In genomic region chr19:37991399-37992183, GRCm38 (mm10) we compare ENCODE assay signal across 10 mouse cellular contexts. TPM values are rescaled to one million over a fixed set of nuclear protein-coding genes. Genes with fewer than 3 reads are reported as not detected.
DNase-seq lines count a peak whose midpoint lies in the region; TF ChIP-seq lines count a peak whose summit lies in the region.
"Had no signal": no experiment of that assay in that cellular context is flagged by ENCODE, and none has a peak within 500 bp of the region (broad histone marks: within the 10 kb centered on the region; RNA-seq: fewer than 3 reads in every experiment).

No protein-coding gene starts in this region.

- peak; percentile 8 to 11 for DNase-seq in gastrocnemius, adult 8-10 months (ENCODE audit: low spot score in 2 of 2)
- DNase-seq in gastrocnemius, postnatal 25 days, result no peak
- DNase-seq in brain, embryonic 14.5 days (ENCODE audit: low read depth), result peak; percentile 95
- DNase-seq in frontal cortex, postnatal 14 days (ENCODE audit: low spot score in 2 of 2), result peak; percentile 47 to 64
- DNase-seq in left cerebral cortex, adult 2 months (ENCODE audit: extremely low spot score in 1 of 2, low spot score in 2 of 2), result peak; percentile 54 to 57
- no peak for DNase-seq in kidney, adult 9 months
- no peak for DNase-seq in thymus, adult 2 months

- intact Hi-C loops in left cerebral cortex, adult 2 months (cut with DNase I), result loop anchor here (5.0 kb wide), 1 partner anchor 166 kb away; no protein-coding TSS in a partner anchor

- no peaks in the 10 kb centered on the region for H3K4me1 ChIP-seq in small intestine, adult 2 months (ENCODE audit: control insufficient read depth, insufficient read depth, insufficient read length, low read length)
- no peaks in the 10 kb centered on the region for H3K4me1 ChIP-seq in thymus, adult 2 months (replicated peaks; ENCODE audit: control insufficient read depth, insufficient read depth, low read length)
- H3K4me1 ChIP-seq: embryonic facial prominence, embryonic 15.5 days; liver, embryonic 15.5 days had no signal

- no peak for TF ChIP-seq POLR2A in brain, embryonic 14.5 days (IDR thresholded peaks at IDR 0.05; ENCODE audit: borderline replicate concordance, extremely low read depth, insufficient read depth, insufficient read length, poor library complexity, severe bottlenecking)
- no peak for TF ChIP-seq POLR2A in small intestine, adult 2 months (IDR thresholded peaks at IDR 0.05; ENCODE audit: low read depth, low read length)
- TF ChIP-seq POLR2A in thymus, adult 2 months (IDR thresholded peaks at IDR 0.05; ENCODE audit: control insufficient read depth, extremely low read depth, insufficient read depth, low read length, poor library complexity), result no peak

- no peak overlapping the region for H3K4me3 ChIP-seq in left cerebral cortex, adult 2 months
- no peak overlapping the region for H3K4me3 ChIP-seq in small intestine, adult 2 months (ENCODE audit: low read depth, low read length)
- no peak overlapping the region for H3K4me3 ChIP-seq in thymus, adult 2 months (ENCODE audit: control insufficient read depth, insufficient read depth, low read length)
- H3K4me3 ChIP-seq: embryonic facial prominence, embryonic 15.5 days; liver, embryonic 15.5 days had no signal

- WGBS in small intestine, adult 2 months, result 49% methylated on average over 7 of the region's 7 CpGs
- 53% methylated on average over 7 of the region's 7 CpGs for WGBS in thymus, adult 2 months

- TF ChIP-seq CTCF in brain, embryonic 14.5 days (IDR thresholded peaks at IDR 0.05; ENCODE audit: borderline replicate concordance, extremely low read depth, insufficient read depth, insufficient read length), result no peak
- TF ChIP-seq CTCF in left cerebral cortex, adult 2 months (IDR thresholded peaks at IDR 0.05), result no peak
- TF ChIP-seq CTCF in small intestine, adult 2 months (IDR thresholded peaks at IDR 0.05; ENCODE audit: extremely low read depth, insufficient read length, insufficient replicate concordance, low read depth, low read length), result no peak
- TF ChIP-seq CTCF in thymus, adult 2 months (IDR thresholded peaks at IDR 0.05; ENCODE audit: borderline replicate concordance, control insufficient read depth, extremely low read depth, insufficient read depth, low read length, poor library complexity), result no peak

- no peaks in the 10 kb centered on the region for H3K27me3 ChIP-seq in small intestine, adult 2 months (ENCODE audit: control insufficient read depth, insufficient read depth, low read length)
- no peaks in the 10 kb centered on the region for H3K27me3 ChIP-seq in thymus, adult 2 months (ENCODE audit: control insufficient read depth, insufficient read depth, low read length)
- H3K27me3 ChIP-seq: embryonic facial prominence, embryonic 15.5 days; liver, embryonic 15.5 days had no signal

- H3K27ac ChIP-seq in left cerebral cortex, adult 2 months, result peak overlapping the region; percentile 82
- peak overlapping the region; percentile 59; the same call in 1 of the 2 replicates for H3K27ac ChIP-seq in small intestine, adult 2 months (ENCODE audit: insufficient read depth, low read depth, low read length)
- no peak overlapping the region for H3K27ac ChIP-seq in thymus, adult 2 months (ENCODE audit: control insufficient read depth, insufficient read depth, low read length)
- H3K27ac ChIP-seq: embryonic facial prominence, embryonic 15.5 days; liver, embryonic 15.5 days had no signal

- no peaks in the 10 kb centered on the region for H3K36me3 ChIP-seq in small intestine, adult 2 months (ENCODE audit: control insufficient read depth, insufficient read depth, low read length)
- no peaks in the 10 kb centered on the region for H3K36me3 ChIP-seq in thymus, adult 2 months (ENCODE audit: control insufficient read depth, insufficient read depth, low read length)
- H3K36me3 ChIP-seq: liver, embryonic 15.5 days had no signal

RNA-seq across cellular contexts. Expression of gene Myof, which starts 51.8 kb away (rescaled TPM):
- total RNA-seq in gastrocnemius, adult 8-10 months (2022), result 1 to 10 TPM; 4.0 to 5.8 (median 5.0) TPM
- total RNA-seq in gastrocnemius, postnatal 25 days (2021), result 1 to 10 TPM; 5.3 to 8.8 TPM
- 3.4 and 4.6 TPM in 2 replicates for polyA plus RNA-seq in brain, embryonic 14.5 days (2012; rRNA removed)
- total RNA-seq in left cerebral cortex, adult 2 months (2021), result 1 to 10 TPM; 4.0 to 8.0 TPM
- polyA plus RNA-seq in small intestine, adult 2 months (2012; rRNA removed), result 4.8 and 4.9 TPM in 2 replicates
- polyA plus RNA-seq in thymus, adult 2 months (2012; rRNA removed), result 6.4 and 8.1 TPM in 2 replicates

Comparison
In these comparisons a context has a peak if more than half of its experiments do, and no peak if none do; other contexts are left out.
1. DNase-seq: peak in gastrocnemius, adult 8-10 months (2 of 2), brain, embryonic 14.5 days (single experiment), frontal cortex, postnatal 14 days (2 of 2) and left cerebral cortex, adult 2 months (2 of 2); none in gastrocnemius, postnatal 25 days (single experiment), kidney, adult 9 months (single experiment) and thymus, adult 2 months (single experiment).